Mouse (Mus musculus) forebrain, embryonic 15.5 days (tissue): Measurements from ENCODE around the gene Tuba1a. TPM values are rescaled to one million over a fixed set of nuclear protein-coding genes. Genes with fewer than 3 reads are reported as not detected.
"Not testable (repeated sequence)": the region's sequence is repeated elsewhere in the genome, so short reads cannot be mapped to it uniquely, and the experiment has no call there.

Experiments
- ATAC-seq: fragments of 200-750 bp; cut with Nextera tagmentation; replicated peaks from 2 replicates; pipeline ENCODE4 v1.8.0; 2017; ENCODE audit warnings: mild to moderate bottlenecking, moderate TSS enrichment, moderate library complexity
- H3K27ac ChIP-seq: fragments of 300-500 bp; sonication (generic); replicated peaks from 2 replicates; pipeline ENCODE4 v1.5.1; 2015; ENCODE audit warnings: mild to moderate bottlenecking, inconsistent platforms
- H3K27me3 ChIP-seq: fragments of 300-500 bp; sonication (generic); 2 replicates; pipeline ENCODE4 v1.6.1; 2015; ENCODE audit warnings: inconsistent platforms
- H3K36me3 ChIP-seq: fragments of 300-500 bp; sonication (generic); 2 replicates; pipeline ENCODE4 v1.6.1; 2015; ENCODE audit warnings: mild to moderate bottlenecking, inconsistent platforms
- H3K4me1 ChIP-seq: fragments of 300-500 bp; sonication (generic); 2 replicates; pipeline ENCODE4 v1.6.1; 2015; ENCODE audit warnings: inconsistent platforms
- H3K4me2 ChIP-seq: fragments of 300-500 bp; sonication (generic); replicated peaks from 2 replicates; pipeline ENCODE4 v1.6.1; 2015; ENCODE audit warnings: mild to moderate bottlenecking, inconsistent platforms
- H3K4me3 ChIP-seq: fragments of 300-500 bp; sonication (generic); 2 replicates; pipeline ENCODE4 v1.5.1; 2015; ENCODE audit warnings: mild to moderate bottlenecking, inconsistent platforms
- H3K9ac ChIP-seq: fragments of 300-500 bp; sonication (generic); replicated peaks from 2 replicates; pipeline ENCODE4 v1.6.1; 2015; ENCODE audit warnings: mild to moderate bottlenecking, inconsistent platforms
- H3K9me3 ChIP-seq: fragments of 300-500 bp; sonication (generic); 2 replicates; pipeline ENCODE4 v1.6.1; 2016; ENCODE audit warnings: inconsistent platforms
- WGBS: fragments of 180-500 bp; shearing (Covaris S2); methylation state at CpG from one replicate; pipeline ENCODE4 v1.1.7; 2015; ENCODE audit warnings: mixed read lengths; 5-methylcytosine and 5-hydroxymethylcytosine counted together
- polyA plus RNA-seq: library from polyadenylated mRNA; unstranded; fragments of >200 nt; fragmentation: Nextera tagmentation; extraction: Ambion mirVana; gene quantifications from 2 replicates; pipeline ENCODE4 v1.2.1, GENCODE M21; 2015

Gene Tuba1a
- polyA plus RNA-seq, 1 experiment from 2014 or later, result 15,115 TPM

GRCm38 (mm10) chr15:98982100-98982499, 28.6 kb upstream of the Tuba1a start:
- no peak for ATAC-seq
- Histone ChIP-seq H3K27ac (peak overlapping the region; percentile 98), H3K9me3 (no peaks in the 10 kb centered on the region), H3K9ac (no peak overlapping the region), H3K4me2 (no peak overlapping the region), H3K4me1 (peaks cover 61% of the 10 kb centered on the region), H3K4me3 (no peak overlapping the region), H3K36me3 (no peaks in the 10 kb centered on the region), H3K27me3 (no peaks in the 10 kb centered on the region)
- WGBS, result 85% methylated on average over 6 of the region's 6 CpGs

GRCm38 (mm10) chr15:98980012-98980614, 26.6 kb upstream of the Tuba1a start:
- WGBS, result 36% methylated on average over 7 of the region's 7 CpGs
- Histone ChIP-seq H3K4me3 (no peak overlapping the region), H3K9ac (no peak overlapping the region)

GRCm38 (mm10) chr15:98978409-98979172, 25.1 kb upstream of the Tuba1a start:
- Histone ChIP-seq H3K36me3 (no peaks in the 10 kb centered on the region), H3K9me3 (no peaks in the 10 kb centered on the region), H3K27me3 (no peaks in the 10 kb centered on the region), H3K4me3 (no peak overlapping the region), H3K4me2 (0 out of 2 replicates have a peak overlapping the region, but pooled peaks have one; percentile 32), H3K27ac (peak overlapping the region; percentile 78), H3K9ac (no peak overlapping the region), H3K4me1 (peaks cover 40% of the 10 kb centered on the region)
- 46% methylated on average over 20 of the region's 20 CpGs for whole genome bisulfite sequencing
- no peak for ATAC-seq

More at GRCm38 (mm10) chr15:98980012-98980614, 26.6 kb upstream of the Tuba1a start:
- H3K4me2 ChIP-seq, result no peak overlapping the region
- no peak for ATAC-seq
- no peaks in the 10 kb centered on the region for H3K27me3 ChIP-seq
- H3K36me3 ChIP-seq, result no peaks in the 10 kb centered on the region
- no peaks in the 10 kb centered on the region for H3K9me3 ChIP-seq
- H3K4me1 ChIP-seq, result peaks cover 51% of the 10 kb centered on the region
- H3K27ac ChIP-seq, result no peak overlapping the region

GRCm38 (mm10) chr15:98977759-98978408, 24.4 kb upstream of the Tuba1a start:
- H3K9me3 ChIP-seq, result no peaks in the 10 kb centered on the region
- no peaks in the 10 kb centered on the region for H3K36me3 ChIP-seq
- H3K27me3 ChIP-seq, result no peaks in the 10 kb centered on the region
- H3K9ac ChIP-seq, result peak overlapping the region; percentile 25; the same call in 1 of the 2 replicates
- no peak overlapping the region for H3K4me3 ChIP-seq
- peaks cover 36% of the 10 kb centered on the region for H3K4me1 ChIP-seq
- WGBS, result 30% methylated on average over 14 of the region's 14 CpGs
- peak overlapping the region; percentile 32 for H3K4me2 ChIP-seq
- peak; percentile 63 for ATAC-seq
- H3K27ac ChIP-seq, result peak overlapping the region; percentile 78

GRCm38 (mm10) chr15:98976763-98977758, 23.6 kb upstream of the Tuba1a start:
- peaks cover 32% of the 10 kb centered on the region for H3K4me1 ChIP-seq
- no peak for ATAC-seq
- H3K27ac ChIP-seq, result peak overlapping the region; percentile 78
- 53% methylated on average over 21 of the region's 21 CpGs for WGBS
- peak overlapping the region; percentile 25; the same call in 1 of the 2 replicates for H3K9ac ChIP-seq
- no peaks in the 10 kb centered on the region for H3K9me3 ChIP-seq
- H3K36me3 ChIP-seq, result no peaks in the 10 kb centered on the region
- H3K4me3 ChIP-seq, result no peak overlapping the region
- H3K4me2 ChIP-seq, result peak overlapping the region; percentile 32
- H3K27me3 ChIP-seq, result no peaks in the 10 kb centered on the region

GRCm38 (mm10) chr15:98973015-98973614, 19.6 kb upstream of the Tuba1a start:
- Histone ChIP-seq H3K4me3 (no peak overlapping the region), H3K9ac (no peak overlapping the region), H3K27ac (peak overlapping the region; percentile 95), H3K27me3 (no peaks in the 10 kb centered on the region), H3K36me3 (no peaks in the 10 kb centered on the region), H3K4me1 (peaks cover 57% of the 10 kb centered on the region), H3K4me2 (no peak overlapping the region), H3K9me3 (no peaks in the 10 kb centered on the region)
- 85% methylated on average over 9 of the region's 9 CpGs for WGBS
- ATAC-seq, result no peak

GRCm38 (mm10) chr15:98971576-98972320, 18.2 kb upstream of the Tuba1a start:
- Histone ChIP-seq H3K27ac (peak overlapping the region; percentile 95), H3K4me2 (peak overlapping the region; percentile 37), H3K9ac (peak overlapping the region; percentile 45), H3K4me3 (peak overlapping the region; percentile 12), H3K4me1 (peaks cover 46% of the 10 kb centered on the region)
- 54% methylated on average over 15 of the region's 15 CpGs for WGBS
- not testable (repeated sequence) for H3K36me3 ChIP-seq, H3K27me3 ChIP-seq, H3K9me3 ChIP-seq
- peak; percentile 23; the same call in 1 of the 2 replicates for ATAC-seq

- Histone ChIP-seq H3K27me3 (no peaks in the 10 kb centered on the region), H3K9me3 (no peaks in the 10 kb centered on the region), H3K4me3 (peak overlapping the region; percentile 12), H3K4me2 (peak overlapping the region; percentile 37), H3K9ac (peak overlapping the region; percentile 45), H3K36me3 (no peaks in the 10 kb centered on the region), H3K4me1 (peaks cover 44% of the 10 kb centered on the region), H3K27ac (peak overlapping the region; percentile 95)
- WGBS, result 3% methylated on average over 4 of the region's 4 CpGs
- ATAC-seq, result peak; percentile 75
These were observed 17.6 kb upstream of the Tuba1a start for GRCm38 (mm10) chr15:98971111-98971510.

- no peaks in the 10 kb centered on the region for H3K36me3 ChIP-seq
- WGBS, result 3% methylated on average over 16 of the region's 16 CpGs
- no peaks in the 10 kb centered on the region for H3K9me3 ChIP-seq
- H3K27ac ChIP-seq, result peak overlapping the region; percentile 95
- H3K4me1 ChIP-seq, result peaks cover 44% of the 10 kb centered on the region
- H3K4me2 ChIP-seq, result peak overlapping the region; percentile 33
- no peak for ATAC-seq
- H3K27me3 ChIP-seq, result no peaks in the 10 kb centered on the region
- H3K9ac ChIP-seq, result peak overlapping the region; percentile 40
- peak overlapping the region; percentile 3; the same call in 1 of the 2 replicates for H3K4me3 ChIP-seq
These were observed 16.0 kb upstream of the Tuba1a start for GRCm38 (mm10) chr15:98969372-98970101.
